Mouse (Mus musculus) CD4-positive, CD25-positive, alpha-beta regulatory T cell, adult 4 months (primary cell): Measurements from ENCODE around the gene Rora. TPM values are rescaled to one million over a fixed set of nuclear protein-coding genes. Genes with fewer than 3 reads are reported as not detected.

Experiments
- ATAC-seq: one replicate; pipeline ENCODE4 v1.8.0; 2017
- polyA plus RNA-seq, 2 experiments: library from polyadenylated mRNA; unstranded; fragments of 100-300 nt; shearing (Covaris generic); gene quantifications; one replicate each; pipeline ENCODE4 v1.2.1; 2017

The Rora gene
- polyA plus RNA-seq, 2 experiments from 2014 or later: 35.6 to 42.4 TPM

- ATAC-seq: no peak
Observed at GRCm38 (mm10) chr9:69294856-69295255, 641.3 kb downstream of the Rora start.

- ATAC-seq: no peak
Observed at GRCm38 (mm10) chr9:69295826-69296225, 642.2 kb downstream of the Rora start.

- no peak for ATAC-seq
Observed at GRCm38 (mm10) chr9:69296418-69296817, 642.8 kb downstream of the Rora start.

- peak; percentile 53 for ATAC-seq
Observed at GRCm38 (mm10) chr9:69297766-69298375, 644.3 kb downstream of the Rora start.

GRCm38 (mm10) chr9:69298566-69299335 is 645.2 kb downstream of the Rora start:
- ATAC-seq: no peak

GRCm38 (mm10) chr9:69299484-69299883 is 645.9 kb downstream of the Rora start:
- ATAC-seq: no peak

- ATAC-seq: peak; percentile 62
Observed at GRCm38 (mm10) chr9:69300296-69300695, 646.7 kb downstream of the Rora start.

- ATAC-seq: no peak
Observed at GRCm38 (mm10) chr9:69301445-69301844, 647.9 kb downstream of the Rora start.

GRCm38 (mm10) chr9:69301955-69302354 is 648.4 kb downstream of the Rora start:
- no peak for ATAC-seq

GRCm38 (mm10) chr9:69302846-69303245 is 649.3 kb downstream of the Rora start:
- no peak for ATAC-seq

- ATAC-seq: no peak
Observed at GRCm38 (mm10) chr9:69303346-69303944, 649.9 kb downstream of the Rora start.

- no peak for ATAC-seq
Observed at GRCm38 (mm10) chr9:69303962-69304361, 650.4 kb downstream of the Rora start.

GRCm38 (mm10) chr9:69304492-69304891 is 650.9 kb downstream of the Rora start:
- ATAC-seq: peak; percentile 52

GRCm38 (mm10) chr9:69304991-69305390 is 651.4 kb downstream of the Rora start:
- ATAC-seq: no peak

- peak; percentile 37 for ATAC-seq
Observed at GRCm38 (mm10) chr9:69306734-69307528, 653.3 kb downstream of the Rora start.

GRCm38 (mm10) chr9:69307974-69308373 is 654.4 kb downstream of the Rora start:
- no peak for ATAC-seq

GRCm38 (mm10) chr9:69310524-69310923 is 656.9 kb downstream of the Rora start:
- ATAC-seq: no peak

GRCm38 (mm10) chr9:69313297-69313696 is 659.7 kb downstream of the Rora start:
- no peak for ATAC-seq

GRCm38 (mm10) chr9:69314451-69315210 is 661.0 kb downstream of the Rora start:
- ATAC-seq: peak; percentile 78

GRCm38 (mm10) chr9:69317527-69318115 is 664.0 kb downstream of the Rora start:
- no peak for ATAC-seq

GRCm38 (mm10) chr9:69319434-69319833 is 665.8 kb downstream of the Rora start:
- no peak for ATAC-seq
